Mouse (Mus musculus): ENCODE results near the gene Ddx1. TPM values are rescaled to one million over a fixed set of nuclear protein-coding genes. Genes with fewer than 3 reads are reported as not detected.

Ddx1 gene
- polyA plus RNA-seq, 1 experiment, result 43.2 TPM

- H3K4me3 ChIP-seq, result no peak overlapping the region
- no peak overlapping the region for H3ac ChIP-seq (ENCODE audit: control insufficient read depth, insufficient read length)
- H3K79me2 ChIP-seq (ENCODE audit: control insufficient read depth, insufficient read depth), result no peaks in the 10 kb centered on the region
- H3K27me3 ChIP-seq (ENCODE audit: control insufficient read depth, insufficient read depth, insufficient read length), result peaks cover 7% of the 10 kb centered on the region
- TF ChIP-seq POLR2A (IDR thresholded peaks at IDR 0.05; ENCODE audit: insufficient read length, low read depth) (no peak), POLR2AphosphoS2 (IDR thresholded peaks at IDR 0.05; ENCODE audit: insufficient read length, low read depth) (no peak), USF1 (IDR thresholded peaks at IDR 0.05; ENCODE audit: low read depth) (no peak), CEBPB (IDR thresholded peaks at IDR 0.05; ENCODE audit: insufficient read depth, poor library complexity, severe bottlenecking) (no peak), MYOG (IDR thresholded peaks at IDR 0.05; ENCODE audit: control insufficient read depth in 1 of 3, insufficient read depth in 1 of 3, insufficient read length in 2 of 3, low read depth in 2 of 3) (no peak), SRF (IDR thresholded peaks at IDR 0.05; ENCODE audit: control insufficient read depth, insufficient read length, low read depth) (no peak), TCF12 (IDR thresholded peaks at IDR 0.05; ENCODE audit: insufficient read depth, poor library complexity, severe bottlenecking) (no peak), E2F4 (IDR thresholded peaks at IDR 0.05; ENCODE audit: insufficient read depth) (no peak)
- no peak overlapping the region for H3K4me2 ChIP-seq (ENCODE audit: low read depth)
- H3K36me3 ChIP-seq (ENCODE audit: control insufficient read depth, insufficient read depth), result no peaks in the 10 kb centered on the region
These were observed 68.7 kb downstream of the Ddx1 start for GRCm38 (mm10) chr12:13180332-13180714.

DNA sequence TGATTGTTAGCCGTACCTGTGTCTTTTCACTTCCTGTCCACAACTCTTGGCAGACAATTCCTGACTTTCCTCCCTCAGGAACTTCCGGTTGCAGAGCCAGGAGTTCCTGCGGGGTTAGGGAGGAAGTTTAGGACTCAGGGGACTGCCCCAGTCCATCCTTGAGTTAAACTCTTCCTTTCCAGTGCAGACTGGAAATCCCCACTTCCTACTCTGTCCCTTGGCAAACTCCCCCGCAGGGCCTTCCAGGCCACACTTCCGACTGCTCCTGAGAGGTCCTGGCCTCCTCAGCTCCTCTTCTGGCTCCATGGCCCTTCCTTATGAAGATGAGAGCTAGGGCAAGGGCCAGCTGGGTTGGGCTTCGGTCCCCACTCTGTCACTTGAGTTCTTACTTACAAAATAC, 71.4 kb downstream of the Ddx1 start:
- Histone ChIP-seq H3K4me3 (no peak overlapping the region), H3K36me3 (ENCODE audit: control insufficient read depth, insufficient read depth) (no peaks in the 10 kb centered on the region), H3K79me2 (ENCODE audit: control insufficient read depth, insufficient read depth) (no peaks in the 10 kb centered on the region), H3ac (ENCODE audit: control insufficient read depth, insufficient read length) (no peak overlapping the region), H3K27me3 (ENCODE audit: control insufficient read depth, insufficient read depth, insufficient read length) (peaks cover 4% of the 10 kb centered on the region), H3K4me2 (ENCODE audit: low read depth) (no peak overlapping the region)
- TF ChIP-seq MYOG (IDR thresholded peaks at IDR 0.05; ENCODE audit: control insufficient read depth in 1 of 3, insufficient read depth in 1 of 3, insufficient read length in 2 of 3, low read depth in 2 of 3), result no peak
- TF ChIP-seq CEBPB (IDR thresholded peaks at IDR 0.05; ENCODE audit: insufficient read depth, poor library complexity, severe bottlenecking), result no peak
- no peak for TF ChIP-seq USF1 (IDR thresholded peaks at IDR 0.05; ENCODE audit: low read depth)
- no peak for TF ChIP-seq MAX (IDR thresholded peaks at IDR 0.05; ENCODE audit: low read depth)
- TF ChIP-seq POLR2AphosphoS2 (IDR thresholded peaks at IDR 0.05; ENCODE audit: insufficient read length, low read depth), result no peak
- TF ChIP-seq REST (IDR thresholded peaks at IDR 0.05; ENCODE audit: insufficient read depth, insufficient read length), result no peak
- TF ChIP-seq SRF (IDR thresholded peaks at IDR 0.05; ENCODE audit: control insufficient read depth, insufficient read length, low read depth), result no peak
- no peak for TF ChIP-seq TCF12 (IDR thresholded peaks at IDR 0.05; ENCODE audit: insufficient read depth, poor library complexity, severe bottlenecking)
- TF ChIP-seq MYOD1 (IDR thresholded peaks at IDR 0.05; ENCODE audit: control insufficient read depth in 1 of 3, insufficient read length in 2 of 3, low read depth in 2 of 3), result no peak
- no peak for TF ChIP-seq TCF3 (IDR thresholded peaks at IDR 0.05; ENCODE audit: insufficient read length, low read depth)
- TF ChIP-seq E2F4 (IDR thresholded peaks at IDR 0.05; ENCODE audit: insufficient read depth), result no peak
- TF ChIP-seq POLR2A (IDR thresholded peaks at IDR 0.05; ENCODE audit: insufficient read length, low read depth), result no peak

DNA sequence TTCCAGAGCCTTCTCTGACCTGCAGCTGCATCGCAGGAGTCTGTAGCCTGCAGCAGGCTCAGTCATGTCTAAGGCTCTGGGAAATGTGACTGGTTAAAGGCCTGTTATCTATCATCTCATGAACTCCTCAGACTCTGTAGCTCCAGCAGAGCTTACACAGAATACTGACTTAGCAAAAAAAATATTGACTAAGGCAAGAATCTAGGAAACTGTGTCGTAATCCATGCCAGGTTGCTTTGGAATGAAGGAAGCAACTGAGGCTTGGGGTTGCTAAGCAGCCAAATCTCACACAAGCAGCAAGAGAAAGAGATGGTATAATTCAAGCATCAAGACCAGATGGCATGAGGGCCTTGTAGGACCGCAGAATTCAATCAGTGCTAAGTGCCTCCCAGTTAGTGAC, 72.1 kb downstream of the Ddx1 start:
- Histone ChIP-seq H3ac (ENCODE audit: control insufficient read depth, insufficient read length) (no peak overlapping the region), H3K27me3 (ENCODE audit: control insufficient read depth, insufficient read depth, insufficient read length) (peaks cover 4% of the 10 kb centered on the region), H3K36me3 (ENCODE audit: control insufficient read depth, insufficient read depth) (no peaks in the 10 kb centered on the region), H3K79me2 (ENCODE audit: control insufficient read depth, insufficient read depth) (no peaks in the 10 kb centered on the region), H3K4me2 (ENCODE audit: low read depth) (no peak overlapping the region), H3K4me3 (no peak overlapping the region)
- no peak for TF ChIP-seq REST (IDR thresholded peaks at IDR 0.05; ENCODE audit: insufficient read depth, insufficient read length)
- TF ChIP-seq SRF (IDR thresholded peaks at IDR 0.05; ENCODE audit: control insufficient read depth, insufficient read length, low read depth), result no peak
- no peak for TF ChIP-seq TCF12 (IDR thresholded peaks at IDR 0.05; ENCODE audit: insufficient read depth, poor library complexity, severe bottlenecking)
- TF ChIP-seq POLR2AphosphoS2 (IDR thresholded peaks at IDR 0.05; ENCODE audit: insufficient read length, low read depth), result no peak
- no peak for TF ChIP-seq MYOD1 (IDR thresholded peaks at IDR 0.05; ENCODE audit: control insufficient read depth in 1 of 3, insufficient read length in 2 of 3, low read depth in 2 of 3)
- no peak for TF ChIP-seq CEBPB (IDR thresholded peaks at IDR 0.05; ENCODE audit: insufficient read depth, poor library complexity, severe bottlenecking)
- TF ChIP-seq TCF3 (IDR thresholded peaks at IDR 0.05; ENCODE audit: insufficient read length, low read depth), result no peak
- no peak for TF ChIP-seq E2F4 (IDR thresholded peaks at IDR 0.05; ENCODE audit: insufficient read depth)
- no peak for TF ChIP-seq MYOG (IDR thresholded peaks at IDR 0.05; ENCODE audit: control insufficient read depth in 1 of 3, insufficient read depth in 1 of 3, insufficient read length in 2 of 3, low read depth in 2 of 3)
- TF ChIP-seq MAX (IDR thresholded peaks at IDR 0.05; ENCODE audit: low read depth), result no peak
- TF ChIP-seq POLR2A (IDR thresholded peaks at IDR 0.05; ENCODE audit: insufficient read length, low read depth), result no peak
- no peak for TF ChIP-seq USF1 (IDR thresholded peaks at IDR 0.05; ENCODE audit: low read depth)

- Histone ChIP-seq H3K4me3 (no peak overlapping the region), H3K4me2 (ENCODE audit: low read depth) (no peak overlapping the region), H3K27me3 (ENCODE audit: control insufficient read depth, insufficient read depth, insufficient read length) (peaks cover 4% of the 10 kb centered on the region), H3K36me3 (ENCODE audit: control insufficient read depth, insufficient read depth) (no peaks in the 10 kb centered on the region), H3ac (ENCODE audit: control insufficient read depth, insufficient read length) (no peak overlapping the region), H3K79me2 (ENCODE audit: control insufficient read depth, insufficient read depth) (no peaks in the 10 kb centered on the region)
- no peak for TF ChIP-seq TCF12 (IDR thresholded peaks at IDR 0.05; ENCODE audit: insufficient read depth, poor library complexity, severe bottlenecking)
These were observed 72.9 kb downstream of the Ddx1 start for GRCm38 (mm10) chr12:13176136-13176535.

GRCm38 (mm10) chr12:13174022-13174421, 75.0 kb downstream of the Ddx1 start:
- no peaks in the 10 kb centered on the region for H3K27me3 ChIP-seq (ENCODE audit: control insufficient read depth, insufficient read depth, insufficient read length)
- no peaks in the 10 kb centered on the region for H3K79me2 ChIP-seq (ENCODE audit: control insufficient read depth, insufficient read depth)
- no peak overlapping the region for H3ac ChIP-seq (ENCODE audit: control insufficient read depth, insufficient read length)
- H3K36me3 ChIP-seq (ENCODE audit: control insufficient read depth, insufficient read depth), result no peaks in the 10 kb centered on the region
- TF ChIP-seq TCF12 (IDR thresholded peaks at IDR 0.05; ENCODE audit: insufficient read depth, poor library complexity, severe bottlenecking) (no peak), REST (IDR thresholded peaks at IDR 0.05; ENCODE audit: insufficient read depth, insufficient read length) (no peak), USF1 (IDR thresholded peaks at IDR 0.05; ENCODE audit: low read depth) (no peak), E2F4 (IDR thresholded peaks at IDR 0.05; ENCODE audit: insufficient read depth) (no peak), MAX (IDR thresholded peaks at IDR 0.05; ENCODE audit: low read depth) (no peak), POLR2AphosphoS2 (IDR thresholded peaks at IDR 0.05; ENCODE audit: insufficient read length, low read depth) (no peak), POLR2A (IDR thresholded peaks at IDR 0.05; ENCODE audit: insufficient read length, low read depth) (no peak), SRF (IDR thresholded peaks at IDR 0.05; ENCODE audit: control insufficient read depth, insufficient read length, low read depth) (no peak), MYOG (IDR thresholded peaks at IDR 0.05; ENCODE audit: control insufficient read depth in 1 of 3, insufficient read depth in 1 of 3, insufficient read length in 2 of 3, low read depth in 2 of 3) (no peak), TCF3 (IDR thresholded peaks at IDR 0.05; ENCODE audit: insufficient read length, low read depth) (no peak), CEBPB (IDR thresholded peaks at IDR 0.05; ENCODE audit: insufficient read depth, poor library complexity, severe bottlenecking) (no peak)
- no peak overlapping the region for H3K4me3 ChIP-seq
- no peak overlapping the region for H3K4me2 ChIP-seq (ENCODE audit: low read depth)
